Mouse (Mus musculus) adrenal gland, adult 18-20 months (tissue): ENCODE measurements around the gene Rerg. TPM values are rescaled to one million over a fixed set of nuclear protein-coding genes. Genes with fewer than 3 reads are reported as not detected.

Source experiments
- DNase-seq, 2 experiments: peaks; one replicate each; pipeline ENCODE4 v3.0.0; 2021 to 2022; ENCODE audit warnings: low spot score in 2 of 2
- total RNA-seq, 2 experiments: library from RNA; stranded (reverse); gene quantifications; 1 replicate in 1 of 2; 2 replicates in 1 of 2; pipeline ENCODE4 v1.2.3; 2021

Rerg gene
- total RNA-seq, 2 experiments from 2014 or later, result 96.0 to 106 TPM

- no peak for DNase-seq
Measured at GRCm38 (mm10) chr6:137135506-137136391, 34.5 kb downstream of the Rerg start.

- DNase-seq, result no peak
Measured at GRCm38 (mm10) chr6:137131794-137132193, 38.5 kb downstream of the Rerg start.

DNA sequence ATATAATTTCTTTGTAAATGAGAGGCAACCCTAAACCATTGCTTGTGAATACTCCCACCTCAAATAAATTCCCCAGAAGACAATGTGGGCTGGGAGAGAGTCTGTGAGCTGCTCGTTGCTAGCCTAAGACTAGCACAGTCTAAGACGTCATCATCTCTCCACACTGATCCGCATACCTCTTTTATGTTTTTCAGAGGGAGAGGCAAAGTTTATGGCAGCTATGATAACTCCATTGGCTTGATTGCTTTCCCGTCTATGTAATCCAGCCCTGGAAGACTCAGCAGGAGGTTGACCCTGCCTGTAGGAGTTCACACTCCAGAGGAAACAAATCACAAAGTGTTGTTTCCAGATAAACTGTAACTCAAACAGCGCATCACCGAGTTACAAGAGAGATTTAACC, 38.9 kb downstream of the Rerg start:
- no peak for DNase-seq

DNA sequence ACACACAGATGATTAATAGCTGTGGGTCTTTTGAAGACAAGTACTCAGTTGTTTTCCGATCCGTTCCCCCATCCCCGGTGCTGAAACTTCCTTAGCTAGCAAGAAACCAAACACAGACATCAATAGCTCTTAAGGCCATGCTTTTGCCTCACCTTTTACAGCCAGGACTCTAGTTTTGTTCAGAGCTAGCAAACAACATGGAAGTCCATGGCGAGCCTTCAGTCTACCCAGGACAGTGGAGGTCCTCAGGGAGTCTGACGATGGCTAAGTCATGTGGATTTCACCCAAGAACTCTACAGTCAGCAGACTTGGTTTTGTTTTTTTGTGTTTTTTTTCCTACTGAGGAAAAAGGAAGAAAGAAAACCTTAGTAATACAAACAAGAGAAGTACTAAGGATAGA, 43.4 kb downstream of the Rerg start:
- DNase-seq, result no peak

GRCm38 (mm10) chr6:137126224-137126623, 44.1 kb downstream of the Rerg start:
- DNase-seq, result no peak

GRCm38 (mm10) chr6:137125433-137125832, 44.9 kb downstream of the Rerg start:
- DNase-seq, result no peak

DNA sequence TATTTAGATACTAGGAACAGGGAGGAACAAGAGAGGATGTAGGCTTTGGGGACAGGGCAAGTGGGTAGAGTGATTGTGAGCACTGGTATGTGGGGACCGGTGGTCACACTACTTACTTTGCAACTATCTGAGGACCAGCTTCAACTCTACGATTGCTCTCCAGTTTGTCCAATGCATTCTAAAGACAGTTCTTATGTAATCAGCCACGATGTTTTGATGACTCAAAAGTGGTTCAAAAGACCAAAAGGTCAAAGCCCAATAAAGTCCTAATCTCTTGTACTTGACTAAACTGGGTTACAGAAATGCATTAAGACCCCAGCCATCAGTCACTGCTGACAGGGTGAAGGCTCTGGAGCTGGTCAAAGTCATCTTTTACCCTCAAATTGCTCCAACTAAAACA, 45.3 kb downstream of the Rerg start:
- DNase-seq, result no peak

DNA sequence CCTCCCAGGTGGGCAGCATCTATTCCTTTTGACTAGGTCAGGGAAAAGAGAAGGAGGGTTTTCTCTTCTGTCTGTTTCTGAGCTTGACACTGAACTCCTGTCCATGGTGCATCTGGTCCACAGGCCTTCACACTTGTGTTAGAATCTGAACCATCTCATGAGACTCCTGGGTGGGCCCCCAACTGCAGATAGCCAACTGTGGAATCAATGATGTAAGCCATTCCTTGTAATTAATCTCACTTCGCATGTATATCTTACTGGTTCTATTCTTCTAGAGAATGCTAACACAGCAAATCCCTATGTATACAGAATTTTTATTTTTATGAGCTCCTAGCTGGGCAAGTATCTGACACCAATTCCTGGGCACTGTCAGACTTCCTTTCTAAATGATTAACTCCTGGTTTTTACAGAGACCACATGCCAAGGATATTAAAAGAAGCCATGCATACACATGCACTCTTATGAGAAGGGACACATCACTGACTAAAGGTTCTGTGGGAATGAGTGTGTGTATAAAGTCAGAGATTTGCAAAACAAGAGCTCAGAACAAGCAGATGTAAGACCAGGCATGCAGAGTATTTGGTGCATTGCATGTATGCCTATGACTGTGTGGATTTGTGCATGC, 53.3 kb downstream of the Rerg start:
- DNase-seq, result no peak

- DNase-seq, result no peak
Measured at GRCm38 (mm10) chr6:137114859-137115258, 55.4 kb downstream of the Rerg start.

GRCm38 (mm10) chr6:137111266-137111813, 59.0 kb downstream of the Rerg start:
- DNase-seq, result no peak

GRCm38 (mm10) chr6:137110778-137111174, 59.5 kb downstream of the Rerg start:
- DNase-seq, result no peak

DNA sequence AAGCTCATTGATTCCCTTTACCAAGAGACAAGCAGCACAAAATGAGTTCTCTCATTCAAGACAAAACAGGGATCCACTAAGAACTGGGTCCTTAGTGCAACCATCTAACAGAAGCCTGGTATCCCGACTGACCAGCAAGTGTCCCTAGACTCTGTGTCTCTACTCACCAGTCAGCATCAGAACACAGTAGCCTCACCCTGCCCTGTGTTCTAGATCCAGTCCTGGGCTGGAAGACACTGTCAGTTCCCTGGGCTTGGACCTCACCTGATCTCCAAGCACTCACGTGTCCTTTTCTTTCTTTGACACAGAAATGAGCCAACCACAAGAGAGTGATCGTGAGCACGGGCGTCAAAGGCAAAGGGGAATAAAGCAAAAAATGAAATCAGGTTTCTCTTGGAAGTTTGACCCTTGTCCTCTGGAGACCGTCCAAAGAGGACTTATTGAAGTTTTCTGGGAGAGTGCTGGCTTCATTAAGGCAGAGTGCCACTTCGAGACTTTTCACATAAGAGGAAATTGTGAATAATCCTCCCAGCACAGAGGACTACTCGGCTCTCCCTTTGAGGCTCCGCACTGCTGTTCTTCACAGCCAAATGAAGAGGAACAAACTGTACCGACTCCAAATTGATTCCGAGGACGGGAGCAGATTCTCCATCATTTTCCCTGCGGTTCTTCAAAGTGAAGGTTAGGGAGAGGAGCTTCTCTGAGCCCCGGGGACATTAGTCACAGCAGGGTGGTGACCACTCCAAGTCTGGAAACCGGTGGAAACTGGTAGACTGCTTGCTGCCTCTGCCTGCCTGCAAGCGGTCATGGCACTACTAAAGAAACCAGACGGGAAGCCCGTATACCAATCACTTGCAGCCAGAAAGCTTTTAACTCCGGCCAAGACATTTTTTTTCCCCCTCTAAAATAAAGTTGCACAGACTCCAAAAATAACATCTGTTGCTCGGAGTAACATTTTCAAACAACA, 60.2 kb downstream of the Rerg start:
- peak in 1 of 2 experiments; percentile 45 for DNase-seq

- no peak for DNase-seq
Measured at GRCm38 (mm10) chr6:137105285-137105684, 65.0 kb downstream of the Rerg start.

GRCm38 (mm10) chr6:137102662-137103179, 67.6 kb downstream of the Rerg start:
- DNase-seq, result no peak

DNA sequence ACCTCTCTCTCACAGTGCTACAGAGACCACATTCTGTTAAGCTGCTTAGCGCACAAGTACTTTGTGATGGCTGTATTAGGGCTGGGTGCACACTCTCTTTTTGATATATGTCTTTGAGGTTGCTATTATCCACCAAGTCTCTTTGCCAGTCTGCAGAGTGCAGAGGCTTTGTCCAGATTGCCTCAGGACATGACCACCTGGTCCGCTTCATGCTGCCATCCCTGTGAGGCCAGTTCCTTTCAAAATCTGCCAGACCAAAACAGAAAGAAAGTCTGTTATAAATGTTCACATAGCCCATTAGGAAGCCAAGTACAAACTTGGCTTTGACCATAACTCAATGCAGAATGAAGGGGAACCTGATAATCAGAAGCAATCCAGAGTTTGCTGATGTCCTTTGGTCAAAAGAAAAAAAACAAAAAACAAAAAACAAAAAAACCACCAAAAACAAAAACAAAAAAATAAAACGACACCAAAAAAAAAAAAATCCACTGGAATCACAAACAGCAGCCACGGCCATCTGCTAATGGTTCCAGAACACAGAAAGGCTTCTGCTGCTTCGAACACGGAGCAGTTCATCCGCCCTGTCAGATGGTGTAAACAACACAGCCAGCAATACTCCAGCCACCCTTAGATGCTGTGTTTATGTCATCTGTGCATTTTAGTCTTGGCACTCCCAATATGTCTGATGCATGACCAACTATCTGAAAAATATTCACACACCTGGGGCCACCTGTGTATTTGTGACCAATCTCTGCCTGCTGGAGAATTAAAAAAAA, 68.2 kb downstream of the Rerg start:
- DNase-seq, result no peak

- DNase-seq, result no peak
Measured at GRCm38 (mm10) chr6:137100259-137100658, 70.0 kb downstream of the Rerg start.

DNA sequence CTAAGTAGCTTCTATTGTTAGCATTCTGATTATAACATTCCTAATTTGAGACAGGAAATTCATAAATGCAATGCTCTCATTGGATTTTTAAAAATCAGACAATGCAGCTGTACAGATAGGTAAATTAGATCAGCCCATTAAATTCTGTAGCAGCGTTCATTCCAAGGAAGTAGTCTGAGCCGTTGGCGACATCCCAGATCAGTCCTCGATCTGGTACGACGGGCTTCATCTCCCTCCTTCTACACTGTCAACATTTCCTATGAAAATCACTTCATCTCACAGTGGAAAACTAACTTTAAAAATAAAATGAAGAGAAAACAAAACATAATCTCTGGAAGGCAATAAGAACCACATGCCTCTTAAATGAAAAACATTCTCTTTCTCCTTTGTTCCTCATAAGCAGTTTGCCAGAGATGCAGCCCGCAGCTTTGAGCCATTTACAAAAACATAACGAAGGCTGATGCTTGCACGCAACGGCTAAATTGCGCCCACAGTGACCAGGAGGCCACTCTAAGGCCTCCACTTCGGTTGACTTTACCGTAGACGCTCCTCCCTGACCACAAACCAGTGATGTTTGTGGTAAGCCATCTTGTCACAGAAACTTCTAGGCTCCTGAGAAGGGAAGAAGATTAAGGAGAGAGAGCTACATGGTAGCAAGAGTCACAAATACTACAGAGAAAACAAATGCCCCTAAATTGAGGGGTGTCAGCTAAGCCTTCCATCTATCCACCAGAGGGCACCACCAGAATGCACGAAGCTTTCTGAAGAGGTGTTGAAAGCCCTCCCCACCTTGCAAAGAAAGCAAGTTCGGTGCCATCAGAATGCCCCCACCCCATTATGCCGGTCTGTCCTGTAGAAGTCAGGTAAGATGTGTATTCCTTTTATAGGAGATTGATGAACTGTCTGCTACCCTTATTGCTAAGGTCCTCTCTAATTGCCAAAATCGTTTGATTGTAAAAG, 71.8 kb downstream of the Rerg start:
- peak in 1 of 2 experiments; percentile 60 for DNase-seq

DNA sequence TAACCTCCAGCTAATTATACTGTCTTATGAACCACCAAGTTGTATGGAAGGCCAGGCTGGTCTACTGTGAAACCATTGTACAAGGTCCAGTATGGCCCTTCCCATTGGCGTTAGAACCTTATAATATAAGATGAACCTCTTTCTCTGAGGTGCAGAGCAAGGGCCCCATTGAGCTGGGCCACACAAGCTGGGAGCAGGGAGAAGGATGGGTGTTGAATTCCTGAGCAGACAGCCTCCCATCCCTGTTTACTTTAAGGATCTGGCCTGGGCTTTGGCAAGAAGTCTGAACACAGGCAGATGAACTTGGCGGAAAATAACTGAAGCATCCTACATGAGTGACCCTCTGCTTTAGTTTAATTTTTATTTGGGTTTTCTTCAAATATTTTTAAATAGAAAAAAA, 75.8 kb downstream of the Rerg start:
- no peak for DNase-seq

DNA sequence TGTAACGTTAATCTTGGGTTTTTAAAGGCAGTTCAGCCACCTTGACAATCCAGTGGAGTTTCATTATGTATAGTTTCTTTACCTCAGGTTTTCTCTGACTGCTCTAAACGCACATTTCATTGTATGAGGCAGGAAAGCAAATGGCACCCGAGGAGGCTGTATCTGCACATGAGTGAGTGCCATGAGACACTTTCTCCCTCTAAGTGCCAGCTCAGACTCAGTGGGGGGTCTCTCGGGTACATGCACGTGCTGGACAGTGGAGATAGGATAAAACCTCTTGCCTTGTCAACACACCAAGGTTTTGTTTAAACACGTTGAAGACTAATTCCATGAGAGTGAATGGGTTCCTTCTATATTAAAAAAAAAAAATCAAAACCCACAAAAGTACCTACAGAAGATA, 81.8 kb downstream of the Rerg start:
- no peak for DNase-seq
